In genomic region chr15:8681971-8682370, GRCm38 (mm10) we compare ENCODE assay signal across 1 mouse cellular context.
TF ChIP-seq lines count a peak whose summit lies in the region.

No protein-coding gene starts in this region.

TF ChIP-seq in CH12.LX, 34 proteins besides CTCF, POLR2A, EP300 and RAD21 (continued from another document):
- no peak for TF ChIP-seq KAT2A (IDR thresholded peaks at IDR 0.05; ENCODE audit: insufficient replicate concordance, low read length)
- TF ChIP-seq ZKSCAN1 (IDR thresholded peaks at IDR 0.05; ENCODE audit: borderline replicate concordance, low read depth, low read length), result no peak
- TF ChIP-seq MAX (IDR thresholded peaks at IDR 0.05; ENCODE audit: low read length), result no peak
- no peak for TF ChIP-seq IRF4 (IDR thresholded peaks at IDR 0.05; ENCODE audit: low read depth, low read length)
- TF ChIP-seq GABPA (IDR thresholded peaks at IDR 0.05; ENCODE audit: insufficient replicate concordance, low read depth, low read length), result no peak
